Mouse (Mus musculus) liver, adult (tissue): ENCODE measurements at regions not wholly inside any gene's neighbourhood (a gene's known extent, or its start where the extent isn't known, plus 50 kb on each side); places are given as distances from the start of the nearest gene placed in this dataset.

Source experiments
- GATA4 ChIP-seq: IDR thresholded peaks from 2 replicates; pipeline ENCODE4 v1.6.1; 2014; ENCODE audit warnings: mild to moderate bottlenecking, low read length; ENCODE audit not compliant: insufficient replicate concordance

- no peak for TF ChIP-seq GATA4
Measured at GRCm38 (mm10) chr3:118418981-118419380, 142.9 kb upstream of the Dpyd start.

- TF ChIP-seq GATA4: no peak
Measured at GRCm38 (mm10) chr3:118421701-118422100, 140.2 kb upstream of the Dpyd start.

DNA sequence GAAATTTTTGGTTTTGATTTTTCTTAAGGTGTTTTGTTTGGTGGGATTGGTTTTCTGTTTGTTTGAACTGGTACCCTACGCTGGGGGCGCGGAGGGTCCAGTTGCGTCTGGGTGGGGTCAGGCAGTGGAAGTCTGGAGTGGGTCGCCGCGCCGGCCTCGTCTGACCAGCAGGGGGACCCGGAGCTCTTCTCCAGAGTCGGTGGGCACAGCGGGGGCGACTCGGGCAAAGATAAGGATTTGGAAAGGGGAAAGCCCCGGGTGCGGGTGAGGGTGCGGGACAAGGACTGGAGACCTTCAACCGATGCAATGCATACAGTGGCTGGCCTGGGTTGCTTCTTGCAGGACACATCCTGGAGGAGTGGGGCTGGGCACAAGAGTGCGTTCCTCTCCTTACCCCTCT, 136.2 kb upstream of the Dpyd start:
- no peak for TF ChIP-seq GATA4

DNA sequence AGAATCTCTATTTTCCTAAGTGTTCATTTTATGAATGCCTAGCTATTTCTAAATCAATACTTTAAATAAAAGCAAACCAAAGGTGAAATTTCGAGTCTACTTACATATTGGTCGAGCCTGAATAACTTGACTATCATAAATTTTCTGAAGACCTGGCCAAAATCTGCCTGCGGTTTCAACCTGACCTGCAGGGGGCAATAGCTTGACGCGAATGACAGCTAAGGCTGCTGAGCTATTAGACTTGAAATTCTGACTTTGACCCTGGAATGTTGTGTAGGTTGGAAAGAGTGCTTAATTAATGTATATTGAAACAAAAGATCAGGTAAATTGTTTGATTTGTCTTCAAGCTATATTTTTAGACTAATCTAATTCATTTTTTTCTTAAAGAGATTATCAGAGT, 133.4 kb upstream of the Dpyd start:
- no peak for TF ChIP-seq GATA4

DNA sequence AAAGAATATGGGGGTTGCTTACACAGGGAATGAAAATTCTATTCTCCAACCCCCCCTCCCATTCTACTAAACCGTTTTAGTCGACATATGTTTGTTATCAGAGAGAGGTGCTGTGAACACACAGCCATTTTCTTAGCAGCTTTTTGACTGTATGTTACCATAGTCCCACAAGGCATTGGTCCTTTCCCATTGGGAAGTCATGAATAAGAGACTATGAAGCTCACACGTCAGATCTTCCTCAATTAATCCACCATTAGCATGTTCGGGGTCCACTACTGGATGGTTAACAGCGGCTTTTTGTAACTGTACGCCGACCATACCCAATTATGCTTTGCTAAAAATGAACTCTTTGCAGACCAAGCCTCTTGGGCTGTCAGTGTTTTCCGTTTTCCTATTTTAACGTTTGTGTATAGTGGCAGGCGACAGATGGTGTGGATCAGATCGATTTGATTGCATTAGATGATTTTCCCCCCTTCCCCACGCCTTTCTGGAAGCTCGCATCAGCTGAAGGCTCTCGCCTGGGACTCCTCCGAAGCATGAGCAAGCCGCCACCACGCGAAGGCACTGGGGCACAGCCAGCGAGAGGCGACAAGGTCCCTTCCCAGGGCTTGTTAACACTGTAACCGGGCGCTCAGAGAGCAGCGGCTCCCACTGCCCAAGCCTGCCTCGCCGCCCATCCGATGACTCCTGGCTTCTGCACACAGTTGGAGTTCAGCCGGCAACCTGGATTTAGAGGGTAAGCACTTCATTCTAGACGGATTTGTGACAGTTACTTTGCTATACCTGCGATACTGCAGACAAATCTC, 131.9 kb upstream of the Dpyd start:
- no peak for TF ChIP-seq GATA4

DNA sequence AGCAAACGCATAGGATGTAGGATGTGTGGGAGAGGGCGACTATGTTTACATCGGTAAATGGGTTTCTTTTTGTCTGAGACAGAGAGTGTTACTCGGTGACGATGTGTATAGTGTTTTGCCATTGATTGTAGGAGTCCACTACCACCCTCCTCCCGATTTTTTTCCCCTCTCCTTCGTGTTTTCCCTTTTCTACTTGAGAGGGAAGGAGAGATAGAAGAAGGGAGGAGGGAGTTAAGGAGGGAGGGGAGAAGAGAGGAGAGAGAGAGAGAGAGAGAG, 131.4 kb upstream of the Dpyd start:
- no peak for TF ChIP-seq GATA4

- TF ChIP-seq GATA4: no peak
Measured at GRCm38 (mm10) chr3:118431031-118431723, 130.8 kb upstream of the Dpyd start.

DNA sequence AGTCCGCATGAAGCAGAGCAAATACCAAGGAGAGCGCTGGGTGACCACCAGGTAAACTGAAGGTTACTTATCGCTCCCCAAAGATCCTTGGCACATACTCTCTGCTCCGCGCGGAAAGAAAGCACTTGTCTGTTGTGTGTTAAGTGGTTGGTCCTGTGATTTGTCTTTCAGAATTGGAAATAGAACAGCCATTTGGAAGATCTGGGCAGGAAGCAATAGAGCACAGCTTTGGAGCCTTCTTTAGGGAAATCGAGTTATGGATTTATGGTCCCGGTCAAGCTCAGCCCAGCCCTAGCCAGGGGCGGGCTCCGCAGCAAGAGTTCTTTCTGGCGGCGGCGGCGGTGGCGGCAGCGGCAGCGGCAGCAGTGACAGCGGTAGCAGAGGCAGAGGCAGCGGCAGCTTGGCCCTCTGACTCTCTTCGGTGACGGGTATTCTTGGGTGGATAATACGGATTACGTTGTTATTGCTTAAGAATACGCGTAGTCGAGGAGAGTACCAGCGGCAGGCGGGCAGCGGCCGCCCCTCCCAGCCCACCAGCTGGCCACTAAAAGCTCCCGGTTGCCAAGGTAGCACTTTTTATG, 128.4 kb upstream of the Dpyd start:
- no peak for TF ChIP-seq GATA4

- no peak for TF ChIP-seq GATA4
Measured at GRCm38 (mm10) chr3:118434311-118434710, 127.6 kb upstream of the Dpyd start.

- TF ChIP-seq GATA4: no peak
Measured at GRCm38 (mm10) chr3:118434847-118435246, 127.1 kb upstream of the Dpyd start.

GRCm38 (mm10) chr3:118435248-118435647, 126.7 kb upstream of the Dpyd start:
- no peak for TF ChIP-seq GATA4

GRCm38 (mm10) chr3:118443742-118444332, 118.1 kb upstream of the Dpyd start:
- TF ChIP-seq GATA4: no peak

- TF ChIP-seq GATA4: no peak
Measured at GRCm38 (mm10) chr3:118445360-118445759, 116.6 kb upstream of the Dpyd start.

- no peak for TF ChIP-seq GATA4
Measured at GRCm38 (mm10) chr3:118459636-118460035, 102.3 kb upstream of the Dpyd start.

DNA sequence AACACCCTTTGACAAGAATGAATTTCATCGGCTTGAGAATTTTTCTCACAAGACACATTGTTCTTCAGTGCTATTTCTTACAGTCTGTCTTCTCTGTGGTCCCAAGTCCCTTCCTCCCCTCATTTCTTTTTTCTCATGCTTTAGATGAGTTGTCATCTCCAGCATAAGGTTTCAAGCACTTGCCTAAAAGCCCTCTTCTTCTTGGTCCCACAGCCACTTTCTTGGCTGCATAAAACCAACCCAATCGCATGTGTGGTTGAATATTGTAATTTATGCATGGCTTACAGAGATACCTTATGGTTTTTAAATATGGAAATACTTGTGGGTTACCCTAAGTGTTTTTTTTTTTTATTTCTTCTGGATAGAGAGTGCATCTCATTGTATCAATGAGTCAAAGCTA, 96.3 kb upstream of the Dpyd start:
- no peak for TF ChIP-seq GATA4

DNA sequence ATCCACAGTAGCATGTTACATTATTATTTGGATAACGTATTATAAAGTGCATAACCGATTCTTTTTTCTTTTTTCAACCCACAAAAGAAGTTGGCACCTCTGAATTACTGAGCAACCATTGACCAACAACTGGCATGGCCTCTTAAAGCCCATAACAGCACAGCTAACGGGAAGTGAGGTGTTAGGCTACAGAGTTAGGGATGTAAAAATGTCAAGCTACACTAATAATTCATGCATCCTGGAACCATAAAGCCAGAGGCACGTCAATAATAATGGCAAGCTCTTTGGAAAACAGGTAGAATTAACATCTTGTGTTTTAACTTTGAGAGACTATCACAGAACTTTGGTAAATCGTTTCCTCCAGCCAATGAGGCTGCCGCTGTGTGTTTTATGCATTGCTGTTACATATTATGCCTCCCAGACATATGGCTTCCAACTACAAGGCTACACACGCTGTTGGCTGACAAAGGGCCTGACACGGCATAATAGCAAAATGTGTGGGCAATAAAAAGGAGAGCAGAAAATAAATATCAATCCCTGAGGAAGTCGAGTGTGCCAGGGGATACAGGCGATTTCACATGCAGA, 89.6 kb upstream of the Dpyd start:
- TF ChIP-seq GATA4: no peak

- TF ChIP-seq GATA4: peak; percentile 45; the same call in 1 of the 2 replicates
Measured at GRCm38 (mm10) chr3:118478065-118478464, 83.9 kb upstream of the Dpyd start.
